Mouse (Mus musculus) layer of hippocampus, adult 11-12 months (tissue): Measurements from ENCODE around the gene Tmem147.

Experiments used
- DNase-seq: peaks from one replicate; pipeline ENCODE4 v3.0.0; 2022; ENCODE audit warnings: low spot score

Tmem147 gene

DNA sequence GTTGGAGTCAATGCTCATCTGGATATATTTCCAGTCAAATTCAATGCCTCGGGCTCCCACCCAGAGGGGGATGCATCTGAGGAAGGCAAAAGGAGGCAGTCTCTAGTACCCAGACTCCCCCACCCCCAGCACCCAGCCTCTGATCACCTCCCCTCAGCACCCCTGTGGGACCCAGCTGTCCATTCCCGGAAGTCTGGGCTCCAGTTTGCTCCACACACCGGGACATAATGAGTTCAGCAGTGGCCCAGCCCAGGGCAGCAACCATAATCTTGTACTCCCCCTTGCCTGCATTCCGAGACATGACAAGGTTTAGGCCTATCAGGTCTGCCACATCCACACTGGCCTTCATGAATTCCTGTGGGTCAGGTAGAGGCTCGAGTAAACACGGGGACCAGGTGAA is 1.1 kb downstream of the Tmem147 start:
- DNase-seq, result no peak

- no peak for DNase-seq
These were observed 5.9 kb downstream of the Tmem147 start for GRCm38 (mm10) chr7:30723274-30723953.

DNA sequence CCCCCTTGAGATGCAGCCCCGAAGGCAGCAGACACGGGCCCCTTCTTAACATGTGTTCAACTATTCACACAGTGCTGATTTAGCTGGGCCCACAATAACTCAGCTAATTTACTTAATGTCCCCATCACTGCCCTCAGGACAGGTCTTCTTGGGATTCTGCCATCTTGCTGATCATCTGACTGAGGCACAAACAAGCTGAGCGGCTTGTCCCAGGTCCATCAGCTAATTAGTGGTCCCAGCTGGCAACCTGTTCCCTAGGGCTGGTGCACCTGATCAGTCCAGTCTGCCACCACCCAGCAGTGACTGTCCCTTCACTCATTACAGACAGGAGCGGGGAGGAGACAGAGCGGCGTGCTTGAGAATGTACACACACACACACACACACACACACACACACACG is 8.1 kb downstream of the Tmem147 start:
- no peak for DNase-seq

DNA sequence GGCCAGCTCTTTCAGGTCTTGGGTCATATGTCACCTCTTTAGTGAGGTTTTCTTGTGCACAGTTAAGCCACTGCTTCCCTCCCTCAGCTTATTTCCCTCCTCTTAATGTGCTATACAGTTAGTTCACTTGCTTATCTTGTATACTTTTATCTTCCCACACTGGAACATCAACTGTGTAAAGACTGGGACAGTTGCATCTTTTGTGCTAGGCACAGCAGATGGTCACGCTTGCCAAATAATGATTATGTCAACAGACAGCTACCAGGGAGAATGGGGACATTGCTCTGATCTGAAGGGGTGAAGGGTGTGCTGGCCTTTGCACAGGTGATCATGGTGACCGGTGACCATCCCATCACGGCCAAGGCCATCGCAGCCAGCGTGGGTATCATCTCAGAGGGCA is 9.7 kb downstream of the Tmem147 start:
- DNase-seq, result no peak

DNA sequence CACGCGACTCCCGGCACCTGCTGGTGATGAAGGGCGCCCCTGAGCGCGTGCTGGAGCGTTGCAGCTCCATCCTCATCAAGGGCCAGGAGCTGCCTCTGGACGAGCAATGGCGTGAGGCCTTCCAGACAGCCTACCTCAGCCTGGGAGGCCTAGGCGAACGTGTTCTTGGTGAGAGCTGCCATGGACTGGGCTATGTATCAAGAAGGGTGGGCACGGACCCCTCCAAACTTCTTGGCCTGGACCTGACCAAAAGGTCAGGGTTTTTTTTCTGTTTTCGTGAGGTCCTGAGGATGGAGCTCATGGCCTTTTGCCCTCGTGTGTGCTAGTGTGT is 11.7 kb downstream of the Tmem147 start:
- DNase-seq, result no peak

DNA sequence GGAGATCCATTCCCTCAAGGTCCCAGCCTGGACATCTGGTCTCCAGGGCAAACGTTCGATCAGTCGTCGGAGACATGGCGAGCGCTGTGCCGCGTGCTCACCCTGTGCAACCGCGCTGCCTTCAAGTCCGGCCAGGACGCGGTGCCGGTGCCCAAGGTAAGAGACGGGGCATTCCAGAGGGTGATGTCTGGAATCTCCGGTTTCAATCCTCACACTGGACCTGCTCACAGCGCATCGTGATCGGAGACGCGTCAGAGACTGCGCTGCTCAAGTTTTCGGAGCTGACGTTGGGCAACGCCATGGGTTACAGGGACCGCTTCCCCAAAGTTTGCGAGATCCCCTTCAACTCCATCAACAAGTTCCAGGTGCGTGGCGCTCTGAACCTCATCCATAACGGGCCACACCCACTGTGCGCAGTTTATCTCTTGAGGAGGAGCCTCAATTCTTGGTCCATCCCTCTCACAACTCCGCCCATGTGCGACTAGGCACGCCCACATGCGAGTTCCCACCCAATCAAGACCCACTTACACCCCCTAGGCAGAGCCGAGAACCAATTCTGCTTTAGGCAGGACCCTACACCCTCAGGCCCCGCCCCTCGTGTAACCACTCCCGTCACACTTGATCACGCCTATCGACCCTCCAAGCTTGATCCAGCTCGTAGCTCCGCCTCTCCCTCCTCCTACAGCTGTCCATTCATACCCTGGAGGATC is 12.2 kb downstream of the Tmem147 start:
- DNase-seq, result peak; percentile 49

DNA sequence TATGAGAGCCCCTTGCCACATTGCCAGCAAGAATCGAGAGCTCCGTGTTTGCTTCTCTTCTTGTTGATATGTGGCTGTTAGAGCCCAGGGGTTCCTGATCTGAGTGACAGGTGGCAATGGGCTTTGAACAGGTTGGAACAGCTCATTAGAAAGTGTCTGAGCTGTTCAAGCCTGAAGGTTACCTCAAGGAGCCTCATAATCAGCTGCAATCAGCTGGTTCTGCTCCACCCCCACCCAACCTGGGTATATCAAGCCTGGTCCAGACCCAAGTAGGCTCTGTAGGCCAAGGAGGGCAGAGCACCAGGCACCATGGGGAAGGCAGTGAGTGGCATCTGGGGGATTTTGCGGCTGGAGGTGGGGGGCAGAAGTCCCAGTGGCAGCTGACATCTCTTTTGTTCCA is 17.4 kb downstream of the Tmem147 start, which contains the start of gene Atp4a:
Atp4a (plus strand) TSS at position 268 of the 400 bp plus-strand sequence.
- no peak for DNase-seq

DNA sequence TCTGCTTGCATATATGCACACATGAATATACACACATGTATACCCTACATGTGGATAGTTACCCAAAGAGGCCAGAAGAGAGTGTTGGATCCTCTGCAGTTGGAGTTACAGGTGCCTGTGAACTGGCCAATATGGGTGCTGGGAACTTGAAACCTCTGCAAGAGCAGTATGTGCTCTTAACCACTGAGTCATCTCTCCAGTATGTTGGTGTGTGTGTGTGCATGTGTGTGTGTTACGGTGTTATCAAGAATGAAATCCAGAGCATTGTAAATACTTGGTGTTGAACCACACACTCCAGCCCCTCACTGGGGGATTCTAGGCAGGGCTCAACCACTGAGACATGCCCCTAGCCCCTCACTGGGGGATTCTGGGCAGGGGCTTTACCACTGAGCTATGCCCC is 21.9 kb downstream of the Tmem147 start:
- no peak for DNase-seq

- no peak for DNase-seq
These were observed 23.0 kb downstream of the Tmem147 start for GRCm38 (mm10) chr7:30706214-30706882.

DNA sequence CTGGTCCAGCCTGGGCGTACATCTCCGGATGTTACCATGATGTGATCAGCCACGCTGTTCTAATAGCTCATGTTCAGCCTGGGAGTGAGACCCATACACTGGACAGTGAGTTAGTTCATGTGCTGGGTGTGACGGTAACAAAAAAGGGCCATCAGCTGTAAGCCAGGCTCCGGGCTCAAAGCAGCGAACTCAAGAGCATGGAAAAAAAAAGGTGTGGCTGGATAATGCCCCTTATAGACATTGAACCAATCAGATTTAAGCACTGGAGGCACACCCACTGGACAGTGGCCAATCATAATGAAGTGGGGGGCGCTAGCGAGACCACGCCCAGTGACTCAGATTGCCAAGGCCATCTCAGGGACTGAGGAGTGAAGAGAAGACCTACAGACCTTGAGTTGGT is 30.8 kb downstream of the Tmem147 start, which contains the start of gene 2200002J24Rik:
2200002J24Rik (plus strand) TSS at position 338 of the 400 bp plus-strand sequence.
- DNase-seq, result no peak

DNA sequence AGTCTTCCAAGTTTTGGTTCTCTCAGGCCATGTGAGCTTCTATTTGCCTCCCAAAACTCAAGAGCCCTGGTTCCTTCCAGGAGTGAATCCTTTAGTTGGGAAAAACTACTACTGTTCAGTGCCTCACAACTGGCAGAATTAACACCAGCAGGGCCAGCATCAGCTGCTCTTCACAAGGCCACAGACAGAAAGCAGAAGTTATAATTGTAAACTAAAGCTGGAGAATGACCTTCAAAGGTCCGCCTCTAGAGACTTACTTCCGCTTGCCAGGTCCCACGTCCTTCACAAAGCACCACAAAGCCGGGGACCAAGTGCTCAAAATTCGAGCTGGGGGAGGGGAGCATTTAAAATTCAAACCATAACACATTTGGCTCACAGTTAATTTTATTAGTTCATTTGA is 31.2 kb downstream of the Tmem147 start:
- DNase-seq, result no peak

DNA sequence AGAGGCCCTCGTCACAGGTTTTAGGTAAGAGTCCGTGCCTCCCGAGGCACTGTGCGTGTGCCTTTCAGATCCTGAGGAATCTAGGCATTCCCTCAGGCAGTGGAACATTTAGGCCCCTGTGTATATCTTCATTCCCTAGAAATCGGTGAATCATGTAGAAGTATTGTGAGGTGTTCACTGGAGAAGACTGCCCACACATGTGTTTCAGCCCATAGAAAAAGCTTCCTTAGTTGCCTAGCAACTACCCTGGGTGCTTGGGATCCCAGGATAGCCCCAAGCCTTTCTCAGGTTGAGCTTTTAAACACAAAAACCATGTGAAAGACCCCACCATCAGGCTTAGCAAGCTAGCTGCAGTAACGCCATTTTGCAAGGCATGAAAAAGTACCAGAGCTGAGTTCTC is 41.0 kb downstream of the Tmem147 start:
- no peak for DNase-seq

- DNase-seq, result no peak
These were observed 45.9 kb downstream of the Tmem147 start for GRCm38 (mm10) chr7:30683425-30683824.

DNA sequence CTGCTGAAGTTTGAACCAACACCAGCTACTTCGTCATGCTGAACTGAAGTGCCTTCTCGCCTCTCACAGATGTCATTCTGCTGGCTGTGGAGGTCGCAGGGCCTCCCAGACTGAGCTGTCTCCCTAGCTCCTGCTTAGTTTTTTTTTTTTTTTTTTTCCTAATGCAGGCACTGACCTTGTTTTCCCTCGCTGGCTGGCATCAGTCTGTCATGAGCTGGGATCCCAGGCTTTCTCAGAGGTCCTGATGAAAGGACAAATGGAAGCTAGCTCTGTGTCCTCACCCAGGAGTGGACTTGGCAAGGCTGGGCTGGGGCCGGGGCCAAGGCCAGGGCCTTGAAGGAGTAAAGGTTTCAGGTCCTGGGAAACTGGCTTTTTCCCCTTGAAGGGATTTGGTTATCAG is 47.4 kb downstream of the Tmem147 start:
- no peak for DNase-seq

DNA sequence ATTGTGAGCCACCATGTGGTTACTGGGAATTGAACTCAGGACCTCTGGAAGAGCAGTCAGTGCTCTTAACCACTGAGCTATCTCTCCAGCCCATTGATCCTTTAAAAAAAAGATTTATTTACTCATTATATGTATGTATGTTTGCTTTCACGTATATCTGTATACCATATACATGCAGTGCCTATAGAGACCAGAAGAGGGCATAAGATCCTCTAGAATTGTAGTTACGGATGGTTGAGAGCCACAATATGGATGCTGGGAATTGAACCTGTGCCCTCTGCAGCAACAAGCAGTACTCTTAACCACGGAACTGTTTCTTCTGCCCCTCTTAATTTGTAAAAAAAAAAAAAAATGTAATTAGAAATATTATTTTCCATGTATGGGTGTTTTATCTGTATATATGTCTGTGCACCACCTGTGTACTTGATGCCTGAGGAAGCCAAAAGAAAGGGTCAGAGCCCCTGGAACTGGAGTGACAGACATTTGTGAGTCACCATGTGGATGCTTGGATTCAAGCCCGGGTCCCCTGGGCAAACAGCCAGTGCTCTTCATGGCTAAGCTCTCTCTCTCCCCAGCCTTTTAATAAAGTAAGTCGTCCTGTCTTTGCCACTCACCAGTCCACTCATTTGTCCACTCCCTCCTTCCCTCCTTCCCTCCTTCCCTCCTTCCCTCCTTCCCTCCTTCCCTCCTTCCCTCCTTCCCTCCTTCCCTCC is 50.9 kb downstream of the Tmem147 start:
- DNase-seq, result peak; percentile 9
